Mouse (Mus musculus) heart, embryonic 15.5 days (tissue): ENCODE measurements around the gene Nat9. TPM values are rescaled to one million over a fixed set of nuclear protein-coding genes. Genes with fewer than 3 reads are reported as not detected.

ENCODE experiments used
- ATAC-seq: fragments of 200-750 bp; cut with Nextera tagmentation; replicated peaks from 2 replicates; pipeline ENCODE4 v1.8.0; 2017; ENCODE audit warnings: low read depth, moderate TSS enrichment; ENCODE audit not compliant: insufficient number of reproducible peaks, insufficient read depth, low FRiP score
- H3K27ac ChIP-seq: fragments of 300-500 bp; sonication (generic); 2 replicates; pipeline ENCODE4 v1.5.1; 2015; ENCODE audit warnings: mild to moderate bottlenecking, inconsistent platforms
- H3K27me3 ChIP-seq: fragments of 300-500 bp; sonication (generic); 2 replicates; pipeline ENCODE4 v1.6.1; 2015; ENCODE audit warnings: inconsistent platforms
- H3K36me3 ChIP-seq: fragments of 300-500 bp; sonication (generic); 2 replicates; pipeline ENCODE4 v1.6.1; 2015; ENCODE audit warnings: mild to moderate bottlenecking, inconsistent platforms
- H3K4me1 ChIP-seq: fragments of 300-500 bp; sonication (generic); replicated peaks from 2 replicates; pipeline ENCODE4 v1.6.1; 2015; ENCODE audit warnings: inconsistent platforms
- H3K4me2 ChIP-seq: fragments of 300-500 bp; sonication (generic); 2 replicates; pipeline ENCODE4 v1.6.1; 2015; ENCODE audit warnings: inconsistent platforms, mild to moderate bottlenecking, moderate library complexity
- H3K4me3 ChIP-seq: fragments of 300-500 bp; sonication (generic); 2 replicates; pipeline ENCODE4 v1.5.1; 2015; ENCODE audit warnings: mild to moderate bottlenecking, inconsistent platforms
- H3K9ac ChIP-seq: fragments of 300-500 bp; sonication (generic); 2 replicates; pipeline ENCODE4 v1.6.1; 2015; ENCODE audit warnings: mild to moderate bottlenecking, inconsistent platforms
- H3K9me3 ChIP-seq: fragments of 300-500 bp; sonication (generic); replicated peaks from 2 replicates; pipeline ENCODE4 v1.6.1; 2016; ENCODE audit warnings: inconsistent platforms
- WGBS: fragments of 180-500 bp; shearing (Covaris S2); methylation state at CpG from one replicate; pipeline ENCODE4 v1.1.7; 2015; ENCODE audit warnings: mixed read lengths; 5-methylcytosine and 5-hydroxymethylcytosine counted together
- polyA plus RNA-seq: library from polyadenylated mRNA; unstranded; fragments of >200 nt; fragmentation: Nextera tagmentation; extraction: Ambion mirVana; gene quantifications from 2 replicates; pipeline ENCODE4 v1.2.1, GENCODE M21; 2015

Gene Nat9
- polyA plus RNA-seq, 1 experiment from 2014 or later, result 16.2 TPM

DNA sequence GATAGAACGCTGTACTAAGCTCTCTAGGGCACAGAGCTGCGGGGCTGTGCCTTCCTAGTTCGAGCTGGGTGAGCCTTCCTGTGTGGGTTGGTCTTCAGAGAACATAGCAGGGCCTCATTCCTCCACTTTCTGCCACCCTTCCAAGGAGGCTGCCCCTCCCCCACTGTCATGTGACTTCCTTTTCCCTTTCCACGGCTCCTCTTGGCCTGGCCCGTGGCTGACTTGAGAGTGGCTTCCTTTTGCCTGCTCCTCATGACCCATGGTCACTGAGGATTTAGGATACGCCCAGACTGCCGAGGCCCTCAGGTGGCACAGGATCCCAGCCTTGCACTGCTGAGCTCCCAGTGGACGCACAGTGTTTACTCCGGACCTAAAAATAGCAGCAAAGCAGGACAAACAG, 4.5 kb upstream of the Nat9 start:
- Histone ChIP-seq H3K4me3 (no peak overlapping the region), H3K27me3 (no peaks in the 10 kb centered on the region), H3K9me3 (no peaks in the 10 kb centered on the region), H3K36me3 (no peaks in the 10 kb centered on the region; the same call in 1 of the 2 replicates), H3K4me2 (0 out of 2 replicates have a peak overlapping the region, but pooled peaks have one; percentile 10), H3K27ac (peak overlapping the region; percentile 29), H3K9ac (no peak overlapping the region), H3K4me1 (peaks cover 20% of the 10 kb centered on the region)
- WGBS, result 37% methylated on average over 9 of the region's 9 CpGs
- peak; percentile 30; the same call in 1 of the 2 replicates for ATAC-seq

GRCm38 (mm10) chr11:115189304-115189703, 1.6 kb upstream of the Nat9 start:
- H3K36me3 ChIP-seq, result no peaks in the 10 kb centered on the region; the same call in 1 of the 2 replicates
- WGBS, result 86% methylated on average over 6 of the region's 6 CpGs
- no peak overlapping the region for H3K27ac ChIP-seq
- H3K27me3 ChIP-seq, result no peaks in the 10 kb centered on the region
- no peak for ATAC-seq
- H3K4me2 ChIP-seq, result no peak overlapping the region
- H3K9me3 ChIP-seq, result no peaks in the 10 kb centered on the region
- peaks cover 24% of the 10 kb centered on the region for H3K4me1 ChIP-seq
- H3K4me3 ChIP-seq, result no peak overlapping the region
- H3K9ac ChIP-seq, result no peak overlapping the region

DNA sequence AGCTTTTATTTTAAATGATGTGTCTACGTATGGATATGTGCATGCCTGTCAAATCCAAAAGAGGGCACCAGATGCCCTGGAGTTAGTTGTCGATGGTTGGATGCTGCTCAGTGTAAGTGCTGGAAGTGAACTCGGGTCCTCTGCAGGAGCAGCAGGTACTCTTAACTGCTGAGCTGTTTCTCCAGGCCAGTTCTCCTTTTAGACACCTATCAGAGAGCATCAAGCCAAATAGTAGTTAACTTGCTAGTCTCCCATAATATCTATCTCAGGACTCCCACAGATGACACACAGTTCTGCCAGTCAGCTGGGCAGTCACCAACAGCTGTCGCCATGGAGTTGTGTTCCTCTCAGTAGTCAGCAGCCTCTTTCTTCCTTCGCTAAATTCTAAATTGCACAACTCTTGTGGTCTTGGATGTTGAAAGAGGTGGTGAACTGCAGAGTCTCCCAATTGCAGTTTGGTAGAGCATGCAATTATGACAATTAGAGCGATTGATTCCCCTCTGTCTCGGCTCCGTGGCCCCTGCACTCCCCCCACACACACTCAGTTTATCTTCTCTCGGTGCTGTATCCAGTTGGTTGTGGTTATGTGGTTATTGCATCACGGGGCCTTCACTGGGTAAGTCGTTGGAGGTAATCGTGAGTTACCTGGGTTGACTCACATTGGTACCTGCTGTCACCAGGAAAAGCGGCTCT, 1.0 kb upstream of the Nat9 start:
- Histone ChIP-seq H3K36me3 (no peaks in the 10 kb centered on the region; the same call in 1 of the 2 replicates), H3K27ac (no peak overlapping the region), H3K4me3 (no peak overlapping the region), H3K4me1 (peaks cover 24% of the 10 kb centered on the region), H3K9me3 (no peaks in the 10 kb centered on the region), H3K9ac (no peak overlapping the region), H3K4me2 (no peak overlapping the region; the same call in 1 of the 2 replicates), H3K27me3 (no peaks in the 10 kb centered on the region)
- no peak for ATAC-seq
- 79% methylated on average over 13 of the region's 13 CpGs for WGBS

GRCm38 (mm10) chr11:115187224-115187639, 427 bp downstream of the Nat9 start, which contains the start of gene Tmem104:
TSS of gene Tmem104 (plus strand) at chr11:115187487.
- Histone ChIP-seq H3K9me3 (no peaks in the 10 kb centered on the region), H3K4me3 (peak within 1 kb of the TSS; percentile 73), H3K9ac (peak within 1 kb of the TSS; percentile 81), H3K36me3 (no peaks in the 10 kb centered on the region; the same call in 1 of the 2 replicates), H3K27me3 (no peaks in the 10 kb centered on the region), H3K4me2 (peak within 1 kb of the TSS; percentile 93), H3K27ac (peak within 1 kb of the TSS; percentile 81), H3K4me1 (peaks cover 23% of the 10 kb centered on the region)
- whole genome bisulfite sequencing, result under 1% methylated on average over 39 of the region's 39 CpGs
- peak; percentile 93 for ATAC-seq

GRCm38 (mm10) chr11:115184973-115185372, 2.7 kb downstream of the Nat9 start:
- Histone ChIP-seq H3K4me3 (no peak overlapping the region), H3K27me3 (no peaks in the 10 kb centered on the region), H3K27ac (no peak overlapping the region), H3K4me1 (peaks cover 18% of the 10 kb centered on the region), H3K4me2 (no peak overlapping the region), H3K36me3 (no peaks in the 10 kb centered on the region; the same call in 1 of the 2 replicates), H3K9ac (no peak overlapping the region), H3K9me3 (no peaks in the 10 kb centered on the region)
- 24% methylated on average over 4 of the region's 4 CpGs for WGBS
- no peak for ATAC-seq

DNA sequence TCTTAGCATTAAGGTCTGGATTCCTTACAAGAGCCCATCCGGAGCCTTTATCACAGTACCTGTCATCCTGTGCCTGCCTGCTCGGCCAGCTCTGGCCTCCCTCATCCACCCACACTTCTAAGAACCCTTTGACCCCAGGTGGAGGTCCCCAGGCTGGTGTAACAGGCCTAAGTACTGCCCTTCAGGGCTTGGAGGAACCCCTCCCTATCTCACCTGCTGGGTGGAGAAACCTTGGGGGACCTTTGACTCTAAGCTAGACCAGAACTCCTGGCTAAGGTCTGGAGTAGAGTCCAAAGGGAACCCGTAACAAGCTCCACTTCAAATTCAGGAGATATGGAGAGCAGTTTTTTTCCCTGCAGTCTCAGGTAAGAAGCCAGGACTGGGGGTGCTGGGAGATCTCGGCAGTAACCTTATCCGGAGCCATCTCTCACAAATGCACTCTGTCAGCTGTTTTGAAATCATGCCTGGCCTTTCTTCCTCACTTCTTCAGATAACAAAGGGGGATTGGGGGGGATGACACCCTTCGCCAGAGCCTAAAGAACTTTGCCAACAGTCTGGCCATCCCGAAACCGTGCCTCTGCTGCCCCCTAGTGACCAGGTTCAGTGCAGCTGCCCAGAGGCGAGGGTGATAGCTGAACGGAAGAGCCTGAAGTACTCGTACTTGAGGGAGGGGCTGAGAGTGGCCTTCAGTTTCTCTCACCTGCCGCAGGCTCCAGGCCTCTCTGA, 5.6 kb downstream of the Nat9 start:
- no peaks in the 10 kb centered on the region for H3K36me3 ChIP-seq
- no peak overlapping the region for H3K4me2 ChIP-seq
- no peaks in the 10 kb centered on the region for H3K27me3 ChIP-seq
- no peak overlapping the region for H3K27ac ChIP-seq
- peaks cover 23% of the 10 kb centered on the region for H3K4me1 ChIP-seq
- H3K4me3 ChIP-seq, result no peak overlapping the region
- H3K9me3 ChIP-seq, result no peaks in the 10 kb centered on the region
- WGBS, result 15% methylated on average over 12 of the region's 12 CpGs
- ATAC-seq, result no peak
- H3K9ac ChIP-seq, result no peak overlapping the region

DNA sequence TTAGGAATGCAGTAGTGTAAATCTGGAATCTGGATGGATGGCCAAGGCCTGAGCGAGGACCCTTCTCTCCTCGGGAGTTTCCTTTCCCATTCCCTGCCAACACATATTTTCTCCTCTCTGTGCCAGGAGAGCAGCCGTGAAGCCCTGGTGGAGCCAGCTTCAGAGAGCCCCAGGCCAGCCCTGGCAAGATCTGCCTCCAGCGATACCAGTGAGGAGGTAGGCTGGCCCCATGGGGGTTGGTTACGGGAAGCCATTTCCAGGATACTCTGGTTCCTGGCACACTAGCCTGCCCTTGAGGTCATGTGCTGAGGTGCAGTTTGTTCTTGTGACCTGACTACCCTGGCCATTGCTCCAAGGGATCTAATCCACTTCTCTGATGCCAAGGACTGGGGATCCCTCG, 7.8 kb downstream of the Nat9 start:
- peaks cover 3% of the 10 kb centered on the region; the same call in 1 of the 2 replicates for H3K27me3 ChIP-seq
- H3K4me3 ChIP-seq, result no peak overlapping the region
- H3K36me3 ChIP-seq, result no peaks in the 10 kb centered on the region
- no peaks in the 10 kb centered on the region for H3K9me3 ChIP-seq
- no peak for ATAC-seq
- 74% methylated on average over 6 of the region's 6 CpGs for WGBS
- no peak overlapping the region for H3K4me2 ChIP-seq
- no peak overlapping the region for H3K9ac ChIP-seq
- peaks cover 17% of the 10 kb centered on the region; the same call in 1 of the 2 replicates for H3K4me1 ChIP-seq
- H3K27ac ChIP-seq, result no peak overlapping the region

GRCm38 (mm10) chr11:115179191-115179590, 8.5 kb downstream of the Nat9 start:
- ATAC-seq, result no peak
- H3K4me2 ChIP-seq, result no peak overlapping the region
- no peak overlapping the region for H3K27ac ChIP-seq
- peaks cover 17% of the 10 kb centered on the region; the same call in 1 of the 2 replicates for H3K4me1 ChIP-seq
- WGBS, result 62% methylated on average over 6 of the region's 6 CpGs
- no peaks in the 10 kb centered on the region for H3K36me3 ChIP-seq
- H3K9me3 ChIP-seq, result no peaks in the 10 kb centered on the region
- peaks cover 5% of the 10 kb centered on the region; the same call in 1 of the 2 replicates for H3K27me3 ChIP-seq
- no peak overlapping the region for H3K9ac ChIP-seq
- H3K4me3 ChIP-seq, result no peak overlapping the region

GRCm38 (mm10) chr11:115178766-115179165, 8.9 kb downstream of the Nat9 start:
- no peaks in the 10 kb centered on the region for H3K36me3 ChIP-seq
- peaks cover 21% of the 10 kb centered on the region for H3K4me1 ChIP-seq
- H3K4me3 ChIP-seq, result no peak overlapping the region
- no peak overlapping the region for H3K9ac ChIP-seq
- 84% methylated on average over 2 of the region's 2 CpGs for WGBS
- peaks cover 5% of the 10 kb centered on the region; the same call in 1 of the 2 replicates for H3K27me3 ChIP-seq
- H3K9me3 ChIP-seq, result no peaks in the 10 kb centered on the region
- H3K4me2 ChIP-seq, result no peak overlapping the region
- H3K27ac ChIP-seq, result no peak overlapping the region
- ATAC-seq, result no peak

- WGBS, result 58% methylated on average over 10 of the region's 10 CpGs
- peak overlapping the region; percentile 39; the same call in 1 of the 2 replicates for H3K27ac ChIP-seq
- no peak for ATAC-seq
- no peaks in the 10 kb centered on the region for H3K9me3 ChIP-seq
- H3K4me1 ChIP-seq, result peaks cover 31% of the 10 kb centered on the region
- H3K9ac ChIP-seq, result no peak overlapping the region
- H3K4me2 ChIP-seq, result no peak overlapping the region
- H3K4me3 ChIP-seq, result no peak overlapping the region
- H3K36me3 ChIP-seq, result no peaks in the 10 kb centered on the region
- H3K27me3 ChIP-seq, result peaks cover 5% of the 10 kb centered on the region; the same call in 1 of the 2 replicates
Measured at GRCm38 (mm10) chr11:115177559-115178195, 10.0 kb downstream of the Nat9 start.
